Mouse (Mus musculus): Measurements from ENCODE around the gene Hyal3. TPM values are rescaled to one million over a fixed set of nuclear protein-coding genes. Genes with fewer than 3 reads are reported as not detected.
A peak's percentile ranks its signal among the peaks of the same experiment; 100 is the strongest.

Gene Hyal3
- polyA plus RNA-seq, 1 experiment from 2014 or later: 0.33 TPM

- peaks cover 32% of the 10 kb centered on the region for H3K27me3 ChIP-seq (ENCODE audit: control insufficient read depth, insufficient read depth, low read length)
- no peaks in the 10 kb centered on the region for H3K9me3 ChIP-seq (replicated peaks; ENCODE audit: control insufficient read depth, low read length)
- H3K9ac ChIP-seq (ENCODE audit: low read depth, low read length): no peak overlapping the region
- no peak overlapping the region for H3K4me3 ChIP-seq (ENCODE audit: low read depth, low read length)
- ATAC-seq (replicated peaks; ENCODE audit: insufficient number of reproducible peaks, low FRiP score, low TSS enrichment): no peak
- 59% methylated on average over 14 of the region's 14 CpGs for WGBS (ENCODE audit: insufficient replicate concordance)
- peaks cover 33% of the 10 kb centered on the region for H3K4me1 ChIP-seq (ENCODE audit: control insufficient read depth, insufficient read depth, low read length)
- no peak overlapping the region for H3K4me2 ChIP-seq
- no peak overlapping the region for H3K27ac ChIP-seq (ENCODE audit: low read depth, low read length)
- H3K36me3 ChIP-seq (ENCODE audit: control insufficient read depth, insufficient read depth, low read length): no peaks in the 10 kb centered on the region
These were observed 19.2 kb downstream of the Hyal3 start for GRCm38 (mm10) chr9:107599842-107600241.

GRCm38 (mm10) chr9:107600745-107601144, 20.1 kb downstream of the Hyal3 start:
- Histone ChIP-seq H3K4me1 (ENCODE audit: control insufficient read depth, insufficient read depth, low read length) (peaks cover 39% of the 10 kb centered on the region), H3K36me3 (ENCODE audit: control insufficient read depth, insufficient read depth, low read length) (no peaks in the 10 kb centered on the region), H3K4me2 (no peak overlapping the region), H3K4me3 (ENCODE audit: low read depth, low read length) (no peak overlapping the region), H3K9me3 (replicated peaks; ENCODE audit: control insufficient read depth, low read length) (no peaks in the 10 kb centered on the region), H3K27me3 (ENCODE audit: control insufficient read depth, insufficient read depth, low read length) (peaks cover 36% of the 10 kb centered on the region), H3K27ac (ENCODE audit: low read depth, low read length) (no peak overlapping the region), H3K9ac (ENCODE audit: low read depth, low read length) (no peak overlapping the region)
- 73% methylated on average over 12 of the region's 12 CpGs for WGBS (ENCODE audit: insufficient replicate concordance)
- ATAC-seq (replicated peaks; ENCODE audit: insufficient number of reproducible peaks, low FRiP score, low TSS enrichment): no peak

- H3K9ac ChIP-seq (ENCODE audit: low read depth, low read length): no peak overlapping the region
- 84% methylated on average over 11 of the region's 11 CpGs for WGBS (ENCODE audit: insufficient replicate concordance)
These were observed 20.7 kb downstream of the Hyal3 start for GRCm38 (mm10) chr9:107601275-107601674.

GRCm38 (mm10) chr9:107602068-107602648, 21.5 kb downstream of the Hyal3 start:
- Histone ChIP-seq H3K9me3 (replicated peaks; ENCODE audit: control insufficient read depth, low read length) (no peaks in the 10 kb centered on the region), H3K36me3 (ENCODE audit: control insufficient read depth, insufficient read depth, low read length) (no peaks in the 10 kb centered on the region), H3K27me3 (ENCODE audit: control insufficient read depth, insufficient read depth, low read length) (peaks cover 38% of the 10 kb centered on the region), H3K27ac (ENCODE audit: low read depth, low read length) (no peak overlapping the region), H3K4me1 (ENCODE audit: control insufficient read depth, insufficient read depth, low read length) (peaks cover 35% of the 10 kb centered on the region), H3K4me2 (peak overlapping the region; percentile 31; the same call in 1 of the 2 replicates), H3K9ac (ENCODE audit: low read depth, low read length) (peak overlapping the region; percentile 46; the same call in 1 of the 2 replicates), H3K4me3 (ENCODE audit: low read depth, low read length) (no peak overlapping the region)
- 8% methylated on average over 10 of the region's 10 CpGs for WGBS (ENCODE audit: insufficient replicate concordance)
- ATAC-seq (replicated peaks; ENCODE audit: insufficient number of reproducible peaks, low FRiP score, low TSS enrichment): no peak

More at GRCm38 (mm10) chr9:107601275-107601674, 20.7 kb downstream of the Hyal3 start:
- ATAC-seq (replicated peaks; ENCODE audit: insufficient number of reproducible peaks, low FRiP score, low TSS enrichment): no peak
- Histone ChIP-seq H3K4me3 (ENCODE audit: low read depth, low read length) (no peak overlapping the region), H3K9me3 (replicated peaks; ENCODE audit: control insufficient read depth, low read length) (no peaks in the 10 kb centered on the region), H3K4me1 (ENCODE audit: control insufficient read depth, insufficient read depth, low read length) (peaks cover 34% of the 10 kb centered on the region), H3K36me3 (ENCODE audit: control insufficient read depth, insufficient read depth, low read length) (no peaks in the 10 kb centered on the region), H3K4me2 (no peak overlapping the region), H3K27me3 (ENCODE audit: control insufficient read depth, insufficient read depth, low read length) (peaks cover 38% of the 10 kb centered on the region), H3K27ac (ENCODE audit: low read depth, low read length) (no peak overlapping the region)

GRCm38 (mm10) chr9:107603251-107603650, 22.6 kb downstream of the Hyal3 start:
- Histone ChIP-seq H3K27me3 (ENCODE audit: control insufficient read depth, insufficient read depth, low read length) (peaks cover 38% of the 10 kb centered on the region), H3K4me1 (ENCODE audit: control insufficient read depth, insufficient read depth, low read length) (peaks cover 39% of the 10 kb centered on the region)
- WGBS (ENCODE audit: insufficient replicate concordance): 77% methylated on average over 6 of the region's 6 CpGs

GRCm38 (mm10) chr9:107605041-107605661, 24.5 kb downstream of the Hyal3 start:
- ATAC-seq (replicated peaks; ENCODE audit: insufficient number of reproducible peaks, low FRiP score, low TSS enrichment): no peak
- Histone ChIP-seq H3K9ac (ENCODE audit: low read depth, low read length) (peak overlapping the region; percentile 34; the same call in 1 of the 2 replicates), H3K27ac (ENCODE audit: low read depth, low read length) (no peak overlapping the region), H3K4me3 (ENCODE audit: low read depth, low read length) (peak overlapping the region; percentile 8; the same call in 1 of the 2 replicates), H3K9me3 (replicated peaks; ENCODE audit: control insufficient read depth, low read length) (no peaks in the 10 kb centered on the region), H3K27me3 (ENCODE audit: control insufficient read depth, insufficient read depth, low read length) (peaks cover 25% of the 10 kb centered on the region; the same call in 1 of the 2 replicates), H3K4me2 (peak overlapping the region; percentile 47), H3K4me1 (ENCODE audit: control insufficient read depth, insufficient read depth, low read length) (peaks cover 51% of the 10 kb centered on the region), H3K36me3 (ENCODE audit: control insufficient read depth, insufficient read depth, low read length) (no peaks in the 10 kb centered on the region)
- WGBS (ENCODE audit: insufficient replicate concordance): 34% methylated on average over 23 of the region's 23 CpGs

More at GRCm38 (mm10) chr9:107603251-107603650, 22.6 kb downstream of the Hyal3 start:
- no peak for ATAC-seq (replicated peaks; ENCODE audit: insufficient number of reproducible peaks, low FRiP score, low TSS enrichment)
- Histone ChIP-seq H3K4me2 (no peak overlapping the region), H3K27ac (ENCODE audit: low read depth, low read length) (no peak overlapping the region), H3K36me3 (ENCODE audit: control insufficient read depth, insufficient read depth, low read length) (no peaks in the 10 kb centered on the region), H3K9me3 (replicated peaks; ENCODE audit: control insufficient read depth, low read length) (no peaks in the 10 kb centered on the region), H3K4me3 (ENCODE audit: low read depth, low read length) (no peak overlapping the region), H3K9ac (ENCODE audit: low read depth, low read length) (no peak overlapping the region)

- Histone ChIP-seq H3K4me2 (peak overlapping the region; percentile 52), H3K27me3 (ENCODE audit: control insufficient read depth, insufficient read depth, low read length) (peaks cover 15% of the 10 kb centered on the region; the same call in 1 of the 2 replicates), H3K36me3 (ENCODE audit: control insufficient read depth, insufficient read depth, low read length) (no peaks in the 10 kb centered on the region), H3K27ac (ENCODE audit: low read depth, low read length) (0 out of 2 replicates have a peak overlapping the region, but pooled peaks have one; percentile 6), H3K9me3 (replicated peaks; ENCODE audit: control insufficient read depth, low read length) (no peaks in the 10 kb centered on the region), H3K4me1 (ENCODE audit: control insufficient read depth, insufficient read depth, low read length) (peaks cover 59% of the 10 kb centered on the region), H3K4me3 (ENCODE audit: low read depth, low read length) (peak overlapping the region; percentile 10; the same call in 1 of the 2 replicates), H3K9ac (ENCODE audit: low read depth, low read length) (peak overlapping the region; percentile 56; the same call in 1 of the 2 replicates)
- ATAC-seq (replicated peaks; ENCODE audit: insufficient number of reproducible peaks, low FRiP score, low TSS enrichment): no peak
- WGBS (ENCODE audit: insufficient replicate concordance): 11% methylated on average over 9 of the region's 9 CpGs
These were observed 26.0 kb downstream of the Hyal3 start for GRCm38 (mm10) chr9:107606591-107606990.

- peak overlapping the region; percentile 52 for H3K4me2 ChIP-seq
- no peaks in the 10 kb centered on the region for H3K36me3 ChIP-seq (ENCODE audit: control insufficient read depth, insufficient read depth, low read length)
- peaks cover 63% of the 10 kb centered on the region for H3K4me1 ChIP-seq (ENCODE audit: control insufficient read depth, insufficient read depth, low read length)
- ATAC-seq (replicated peaks; ENCODE audit: insufficient number of reproducible peaks, low FRiP score, low TSS enrichment): no peak
- H3K9ac ChIP-seq (ENCODE audit: low read depth, low read length): peak overlapping the region; percentile 56; the same call in 1 of the 2 replicates
- no peaks in the 10 kb centered on the region for H3K9me3 ChIP-seq (replicated peaks; ENCODE audit: control insufficient read depth, low read length)
- WGBS (ENCODE audit: insufficient replicate concordance): 74% methylated on average over 2 of the region's 2 CpGs
- H3K27ac ChIP-seq (ENCODE audit: low read depth, low read length): 0 out of 2 replicates have a peak overlapping the region, but pooled peaks have one; percentile 6
- H3K4me3 ChIP-seq (ENCODE audit: low read depth, low read length): peak overlapping the region; percentile 10; the same call in 1 of the 2 replicates
- peaks cover 15% of the 10 kb centered on the region; the same call in 1 of the 2 replicates for H3K27me3 ChIP-seq (ENCODE audit: control insufficient read depth, insufficient read depth, low read length)
These were observed 26.4 kb downstream of the Hyal3 start for GRCm38 (mm10) chr9:107607036-107607435.

Measured in heart, embryonic 11.5 days (tissue).